Mouse (Mus musculus): ENCODE measurements around the gene Prss33.
A peak's percentile ranks its signal among the peaks of the same experiment; 100 is the strongest.

Gene Prss33

GRCm38 (mm10) chr17:23828271-23829001 lies 7.4 kb downstream of the Prss33 start:
- peak; percentile 72 to 75 for DNase-seq (ENCODE audit: low spot score in 2 of 2)

DNA sequence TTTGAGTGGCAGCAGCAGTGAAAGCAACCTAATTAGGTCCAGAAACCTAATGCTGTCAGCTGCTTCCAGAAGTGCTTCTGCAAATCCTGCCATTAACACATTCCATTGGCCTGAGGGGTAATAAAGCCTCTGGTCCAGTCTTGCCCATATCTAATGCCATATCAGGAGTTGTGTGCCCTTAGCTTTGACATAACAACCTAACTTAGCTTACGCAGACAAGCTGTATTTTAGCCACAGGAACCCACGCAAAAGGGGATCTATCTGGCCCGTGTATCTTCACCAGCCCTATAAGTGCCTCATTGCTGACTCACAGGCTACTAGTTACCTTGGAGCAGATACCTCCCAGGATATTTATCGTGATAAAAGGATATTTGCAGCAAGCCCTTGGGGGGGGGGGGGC lies 10.3 kb downstream of the Prss33 start:
- no peak for DNase-seq (ENCODE audit: low spot score in 2 of 2)

DNA sequence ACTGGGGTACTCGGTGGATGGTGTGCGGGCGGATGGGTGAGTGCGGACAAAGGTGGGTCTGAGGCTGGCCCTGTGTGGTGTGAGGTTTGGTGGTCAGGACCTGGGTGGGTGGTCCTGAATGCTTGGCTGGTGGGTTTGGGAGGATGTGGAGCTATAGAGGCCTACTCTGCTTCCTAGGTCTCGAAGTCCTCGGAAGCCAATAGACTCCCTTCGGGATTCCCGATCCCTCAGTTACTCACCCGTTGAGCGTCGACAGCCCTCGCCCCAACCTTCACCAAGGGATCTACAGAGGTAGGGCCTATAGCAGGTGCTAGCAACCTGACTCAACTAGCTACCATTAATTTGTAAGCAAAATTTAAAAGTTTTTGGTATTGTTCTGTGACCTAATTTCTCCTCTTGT lies 12.2 kb downstream of the Prss33 start:
- no peak for DNase-seq (ENCODE audit: low spot score in 2 of 2)

- no peak for DNase-seq (ENCODE audit: low spot score in 2 of 2)
These were observed 12.8 kb downstream of the Prss33 start for GRCm38 (mm10) chr17:23823018-23823417.

- no peak for DNase-seq (ENCODE audit: low spot score in 2 of 2)
These were observed 13.8 kb downstream of the Prss33 start for GRCm38 (mm10) chr17:23822094-23822493.

DNA sequence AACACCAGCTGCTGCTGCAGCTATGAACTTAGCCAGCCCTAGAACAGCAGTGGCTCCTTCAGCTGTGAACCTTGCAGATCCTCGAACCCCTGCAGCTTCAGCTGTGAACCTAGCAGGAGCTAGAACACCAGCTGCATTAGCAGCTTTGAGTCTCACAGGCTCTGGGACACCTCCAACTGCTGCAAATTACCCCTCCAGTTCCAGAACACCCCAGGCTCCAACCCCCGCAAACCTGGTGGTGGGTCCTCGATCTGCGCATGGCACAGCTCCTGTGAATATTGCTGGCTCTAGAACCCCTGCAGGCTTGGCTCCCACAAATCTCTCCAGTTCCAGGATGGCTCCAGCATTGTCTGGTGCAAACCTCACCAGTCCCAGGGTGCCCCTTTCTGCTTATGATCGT lies 15.1 kb downstream of the Prss33 start:
- no peak for DNase-seq (ENCODE audit: low spot score in 2 of 2)

GRCm38 (mm10) chr17:23819235-23819634 lies 16.6 kb downstream of the Prss33 start:
- no peak for DNase-seq (ENCODE audit: low spot score in 2 of 2)

DNA sequence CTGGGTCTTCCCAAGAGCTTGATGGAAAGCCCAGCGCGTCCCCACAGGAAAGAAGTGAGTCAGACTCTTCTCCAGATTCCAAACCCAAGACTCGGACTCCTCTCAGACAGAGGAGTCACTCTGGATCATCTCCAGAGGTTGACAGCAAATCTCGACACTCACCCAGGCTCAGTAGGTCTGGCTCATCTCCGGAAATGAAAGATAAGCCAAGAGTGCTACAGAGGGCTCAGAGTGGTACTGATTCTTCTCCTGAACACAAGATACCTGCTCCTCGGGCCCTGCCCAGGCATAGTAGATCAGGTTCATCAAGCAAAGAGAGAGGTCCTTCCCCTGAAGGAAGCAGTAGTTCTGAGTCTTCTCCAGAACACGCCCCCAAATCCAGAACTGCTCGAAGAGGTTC lies 17.3 kb downstream of the Prss33 start:
- no peak for DNase-seq (ENCODE audit: low spot score in 2 of 2)

DNA sequence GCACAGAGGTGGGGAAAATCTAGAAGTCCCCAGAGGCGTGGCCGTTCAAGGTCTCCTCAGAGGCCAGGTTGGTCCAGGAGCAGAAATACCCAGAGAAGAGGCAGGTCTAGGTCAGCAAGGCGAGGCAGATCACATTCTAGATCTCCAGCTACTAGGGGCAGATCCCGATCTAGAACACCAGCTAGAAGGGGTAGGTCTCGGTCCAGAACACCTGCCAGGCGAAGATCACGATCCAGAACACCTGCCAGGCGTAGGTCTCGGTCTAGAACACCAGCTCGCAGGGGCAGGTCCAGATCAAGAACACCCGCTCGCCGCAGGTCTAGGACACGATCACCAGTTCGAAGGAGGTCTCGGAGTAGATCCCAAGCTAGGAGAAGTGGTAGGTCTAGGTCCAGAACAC lies 20.2 kb downstream of the Prss33 start:
- DNase-seq (ENCODE audit: low spot score in 2 of 2) = no peak

GRCm38 (mm10) chr17:23807918-23808317 lies 27.9 kb downstream of the Prss33 start:
- DNase-seq (ENCODE audit: low spot score in 2 of 2) = no peak

- DNase-seq (ENCODE audit: low spot score in 2 of 2) = peak in 1 of 2 experiments; percentile 30
These were observed 29.0 kb downstream of the Prss33 start for GRCm38 (mm10) chr17:23806867-23807266.

DNA sequence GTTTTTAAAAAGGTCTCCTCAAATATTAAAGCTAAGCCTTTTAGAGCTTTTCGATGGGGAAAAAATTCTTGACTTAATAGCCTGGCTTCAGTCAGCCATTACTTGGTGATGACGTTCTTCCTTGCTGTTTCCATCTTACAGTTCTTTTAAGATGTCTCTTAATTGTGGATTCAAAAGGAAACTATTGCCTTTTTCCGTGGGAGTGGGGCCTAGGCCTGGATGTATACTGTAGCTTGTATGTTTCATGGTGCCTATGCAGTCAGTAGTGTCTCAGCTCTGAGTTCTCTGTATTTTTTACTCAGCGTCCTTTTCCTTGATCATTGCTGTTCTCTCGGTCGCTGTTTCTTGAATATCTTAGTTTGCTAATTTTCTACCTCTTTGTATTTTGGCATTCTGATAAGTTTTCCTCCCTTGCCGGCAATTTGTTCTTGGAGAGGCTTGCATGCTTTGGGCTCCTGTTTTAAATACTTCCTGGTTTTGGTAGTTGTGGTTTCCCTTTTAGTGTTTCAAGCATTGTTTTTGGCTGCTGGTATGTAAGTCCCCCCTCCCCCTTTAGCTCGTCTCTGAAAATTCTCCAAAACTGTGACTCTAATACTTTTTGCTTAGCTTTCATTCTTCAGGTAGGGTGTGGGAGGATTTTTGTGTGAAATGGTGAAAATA lies 31.3 kb downstream of the Prss33 start:
- no peak for DNase-seq (ENCODE audit: low spot score in 2 of 2)

DNA sequence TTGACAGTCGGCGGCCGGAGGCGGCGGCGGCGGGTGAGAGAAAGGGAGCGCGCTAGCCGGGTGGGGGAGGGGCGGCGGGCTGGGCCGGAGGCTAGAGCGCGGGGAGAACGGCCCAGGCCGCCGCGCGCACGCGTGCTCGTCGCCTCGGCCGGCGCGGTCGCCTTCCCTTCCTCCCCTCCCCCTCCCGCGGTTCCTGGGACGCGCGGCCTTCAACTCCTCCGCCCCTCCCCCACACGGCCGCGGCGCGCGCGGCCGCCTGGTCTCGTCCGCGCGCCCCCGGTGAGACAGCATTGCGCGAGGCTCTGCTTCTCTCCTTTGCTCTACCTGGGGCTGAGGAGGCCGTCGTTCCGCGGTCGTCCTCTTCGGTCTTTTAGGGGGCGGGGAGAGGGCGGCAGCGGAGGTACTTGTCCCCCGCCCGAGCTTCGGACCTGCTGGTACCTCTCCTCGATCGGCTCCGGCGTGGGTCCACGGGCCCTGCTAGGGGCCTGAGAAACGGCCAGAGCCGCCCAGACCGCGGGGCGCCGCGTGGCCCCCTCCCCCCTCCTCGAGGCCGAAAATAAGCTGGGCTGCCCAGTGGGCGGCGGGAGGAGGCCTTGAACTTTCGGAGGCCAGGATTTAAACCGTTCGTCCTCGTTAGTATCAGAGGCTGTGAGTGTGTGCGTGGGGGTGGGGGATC lies 32.4 kb downstream of the Prss33 start:
- DNase-seq (ENCODE audit: low spot score in 2 of 2) = peak in 1 of 2 experiments; percentile 91

GRCm38 (mm10) chr17:23802746-23803365 lies 33.0 kb downstream of the Prss33 start:
- peak; percentile 91 to 97 for DNase-seq (ENCODE audit: low spot score in 2 of 2)

DNA sequence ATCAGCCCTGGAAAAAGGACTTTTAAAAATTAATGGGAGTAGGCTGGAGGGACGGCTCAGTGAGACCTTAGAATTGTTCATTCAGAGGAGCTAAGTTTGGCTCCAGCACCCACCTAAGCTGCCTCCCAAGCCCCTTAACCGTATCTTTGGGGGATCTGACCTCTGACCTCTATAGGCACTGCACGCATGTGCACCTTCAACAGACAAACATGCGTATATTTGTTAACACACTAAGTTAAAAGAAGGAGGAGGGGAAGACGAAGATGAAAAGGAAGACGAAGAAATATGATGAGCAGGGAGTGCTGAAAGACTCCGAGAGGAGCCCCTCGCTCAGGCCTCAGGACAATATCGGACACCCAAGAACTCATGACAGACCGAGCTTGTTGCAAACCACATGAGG lies 34.2 kb downstream of the Prss33 start:
- DNase-seq (ENCODE audit: low spot score in 2 of 2) = no peak

GRCm38 (mm10) chr17:23797316-23797715 lies 38.5 kb downstream of the Prss33 start:
- no peak for DNase-seq (ENCODE audit: low spot score in 2 of 2)

- no peak for DNase-seq (ENCODE audit: low spot score in 2 of 2)
These were observed 40.5 kb downstream of the Prss33 start for GRCm38 (mm10) chr17:23795323-23795722.

DNA sequence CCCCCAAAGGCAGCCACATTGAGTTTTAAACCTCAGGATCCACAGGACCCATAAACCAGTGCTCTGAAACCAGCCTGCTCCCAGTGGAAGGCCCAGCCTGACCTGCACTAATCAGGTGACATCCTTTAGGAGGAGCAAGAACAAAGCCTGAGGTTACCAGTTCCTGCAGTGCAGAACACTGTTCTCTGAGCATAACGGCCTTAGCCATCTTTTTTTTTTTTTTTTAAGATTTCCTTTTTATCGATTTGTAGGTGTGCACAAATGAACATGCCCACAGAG lies 44.8 kb downstream of the Prss33 start:
- no peak for DNase-seq (ENCODE audit: low spot score in 2 of 2)

- DNase-seq (ENCODE audit: low spot score in 2 of 2) = peak; percentile 61 to 65
These were observed 45.4 kb downstream of the Prss33 start, which contains the start of gene Srrm2 for GRCm38 (mm10) chr17:23790269-23791078. Gene Srrm2, plus strand, starts transcription at chr17:23790532.

DNA sequence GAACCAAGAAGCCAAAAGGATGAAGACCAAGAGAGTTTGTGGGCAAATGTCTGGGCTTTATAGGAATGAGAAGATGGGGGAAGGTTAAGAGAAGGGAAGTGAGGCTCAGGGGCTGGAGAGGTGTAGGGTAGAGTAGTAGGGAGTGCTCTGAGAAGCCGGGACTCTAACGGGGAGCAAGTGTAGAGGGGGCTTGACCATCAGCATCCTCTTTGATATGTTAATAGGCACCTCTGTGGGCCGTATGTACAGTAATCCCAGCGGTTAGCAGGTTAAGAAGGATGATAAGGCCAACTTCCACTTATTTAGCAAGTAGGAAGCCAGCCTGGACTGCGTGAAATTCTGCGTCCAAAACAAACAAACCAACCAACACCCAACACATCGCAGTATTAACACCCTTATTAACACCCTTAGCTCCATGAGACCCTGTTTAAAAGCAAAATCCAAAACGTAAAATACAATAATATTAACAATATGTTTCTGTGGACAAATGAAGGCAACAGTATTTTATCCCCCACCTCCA lies 46.0 kb downstream of the Prss33 start:
- peak in 1 of 2 experiments; percentile 28 for DNase-seq (ENCODE audit: low spot score in 2 of 2)

DNA sequence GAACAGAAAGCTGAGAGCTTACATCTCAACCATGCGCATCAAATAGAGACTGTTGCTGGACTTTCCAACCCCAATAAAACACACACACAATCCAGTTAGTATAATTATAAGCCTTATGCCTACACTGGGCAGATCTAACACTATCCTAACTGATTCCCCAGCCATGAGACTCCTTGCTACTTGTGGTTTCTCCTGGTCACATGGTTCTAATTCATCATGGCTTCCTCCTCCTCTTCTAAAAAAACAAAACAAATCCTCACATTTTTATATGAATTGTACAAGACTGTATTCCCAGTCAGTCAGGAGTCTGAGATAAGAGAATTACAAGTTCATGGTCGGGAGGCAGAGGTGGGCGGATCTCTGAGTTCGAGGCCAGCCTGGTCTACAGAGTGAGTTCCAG lies 46.9 kb downstream of the Prss33 start:
- DNase-seq (ENCODE audit: low spot score in 2 of 2) = no peak

Measured in spleen, postnatal 10 days (tissue).